Mouse (Mus musculus) kidney, postnatal 0 days (tissue): ENCODE results near the gene Mybl2. TPM values are rescaled to one million over a fixed set of nuclear protein-coding genes. Genes with fewer than 3 reads are reported as not detected.

ENCODE experiments used
- ATAC-seq: fragments of 200-750 bp; cut with Nextera tagmentation; replicated peaks from 2 replicates; pipeline ENCODE4 v1.8.0; 2017; ENCODE audit warnings: low read depth, moderate number of reproducible peaks, moderate TSS enrichment, moderate library complexity; ENCODE audit not compliant: low FRiP score
- DNase-seq: peaks from one replicate; pipeline ENCODE4 v3.0.0-alpha.2; 2016; ENCODE audit warnings: low spot score
- H3K27ac ChIP-seq: fragments of 300-500 bp; sonication (generic); 2 replicates; pipeline ENCODE4 v1.5.1; 2014; ENCODE audit warnings: mild to moderate bottlenecking
- H3K27me3 ChIP-seq: fragments of 300-500 bp; sonication (generic); 2 replicates; pipeline ENCODE4 v1.6.1; 2014; ENCODE audit warnings: low read length, mixed read lengths; ENCODE audit not compliant: insufficient read depth
- H3K36me3 ChIP-seq: fragments of 300-500 bp; sonication (generic); 2 replicates; pipeline ENCODE4 v1.6.1; 2014; ENCODE audit warnings: low read length, mixed read lengths; ENCODE audit not compliant: insufficient read depth
- H3K4me1 ChIP-seq: fragments of 300-500 bp; sonication (generic); replicated peaks from 2 replicates; pipeline ENCODE4 v1.6.1; 2014; ENCODE audit warnings: antibody characterized with exemption, low read length, mixed read lengths; ENCODE audit not compliant: insufficient read depth
- H3K4me2 ChIP-seq: fragments of 300-500 bp; sonication (generic); 2 replicates; pipeline ENCODE4 v1.6.1; 2014; ENCODE audit warnings: mild to moderate bottlenecking, low read length, moderate library complexity, mixed read lengths
- H3K4me3 ChIP-seq: fragments of 300-500 bp; sonication (generic); replicated peaks from 2 replicates; pipeline ENCODE4 v1.5.1; 2014; ENCODE audit warnings: low read depth, low read length
- H3K9ac ChIP-seq: fragments of 300-500 bp; sonication (generic); 2 replicates; pipeline ENCODE4 v1.6.1; 2014; ENCODE audit warnings: low read depth, low read length
- H3K9me3 ChIP-seq: fragments of 300-500 bp; sonication (generic); replicated peaks from 2 replicates; pipeline ENCODE4 v1.6.1; 2016; ENCODE audit warnings: low read length, inconsistent platforms, mixed read lengths
- CTCF ChIP-seq: IDR thresholded peaks from 2 replicates; pipeline ENCODE4 v1.5.1; 2016; ENCODE audit warnings: antibody characterized with exemption, low read depth, mild to moderate bottlenecking, moderate library complexity
- WGBS: fragments of 180-500 bp; shearing (Covaris S2); extraction: QIAGEN DNeasy Blood & Tissue Kit; methylation state at CpG from one replicate; pipeline ENCODE4 v1.1.7; 2014; 5-methylcytosine and 5-hydroxymethylcytosine counted together
- polyA plus RNA-seq: library from polyadenylated mRNA; unstranded; fragments of >200 nt; fragmentation: Nextera tagmentation; extraction: Ambion mirVana; gene quantifications from 2 replicates; pipeline ENCODE4 v1.2.1, GENCODE M21; 2015

Mybl2 gene
- polyA plus RNA-seq, 1 experiment from 2014 or later, result 8.0 TPM

DNA sequence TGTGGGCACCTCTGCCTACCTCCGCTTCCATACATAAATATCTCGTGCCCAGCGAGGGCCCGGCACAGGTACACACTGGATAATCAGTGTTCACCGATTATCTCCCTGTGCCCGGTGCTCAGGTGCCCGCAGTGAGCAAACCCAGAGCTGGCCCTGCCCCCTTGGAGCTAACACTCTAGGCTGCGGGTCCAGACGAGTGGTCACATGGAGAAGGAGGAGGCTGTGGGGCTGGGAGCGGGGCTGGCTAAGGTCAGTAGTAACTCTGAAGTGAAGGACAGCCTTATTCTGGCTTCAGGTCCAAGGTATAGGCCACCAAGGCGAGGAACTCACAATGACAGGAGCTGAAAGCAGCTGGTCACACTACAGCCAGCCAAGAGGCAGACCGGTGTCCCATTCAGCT, 20.3 kb downstream of the Mybl2 start:
- 90% methylated on average over 12 of the region's 12 CpGs for WGBS
- ATAC-seq, result 0 out of 2 replicates have a peak, but pooled peaks have one; percentile 43
- Histone ChIP-seq H3K9me3 (no peaks in the 10 kb centered on the region), H3K4me2 (no peak overlapping the region), H3K27me3 (no peaks in the 10 kb centered on the region), H3K9ac (no peak overlapping the region), H3K27ac (no peak overlapping the region), H3K4me3 (no peak overlapping the region), H3K36me3 (no peaks in the 10 kb centered on the region), H3K4me1 (no peaks in the 10 kb centered on the region)
- no peak for DNase-seq
- TF ChIP-seq CTCF, result no peak

DNA sequence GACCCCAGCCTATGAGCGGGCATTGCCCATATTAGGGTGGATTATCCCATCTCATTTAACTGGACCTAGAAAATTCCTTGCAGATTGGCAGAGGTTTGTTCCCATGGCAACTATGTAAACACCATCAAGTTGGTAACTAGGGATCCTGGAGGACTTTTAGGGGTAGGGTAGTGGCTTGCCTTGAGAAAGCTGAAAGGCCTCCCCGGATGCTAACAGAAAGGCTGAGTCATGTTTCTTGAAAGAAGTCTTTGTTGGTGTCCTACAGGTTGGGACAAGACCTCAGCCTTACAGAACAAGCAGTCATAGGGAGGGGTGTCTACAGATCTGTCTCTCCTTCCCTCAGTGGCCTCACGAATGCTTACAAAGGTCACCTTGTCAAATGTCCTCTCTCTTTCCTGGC, 20.7 kb downstream of the Mybl2 start:
- ATAC-seq, result no peak
- H3K27me3 ChIP-seq, result no peaks in the 10 kb centered on the region
- H3K4me1 ChIP-seq, result no peaks in the 10 kb centered on the region
- H3K4me2 ChIP-seq, result no peak overlapping the region
- TF ChIP-seq CTCF, result no peak
- H3K9me3 ChIP-seq, result no peaks in the 10 kb centered on the region
- H3K9ac ChIP-seq, result no peak overlapping the region
- H3K4me3 ChIP-seq, result no peak overlapping the region
- WGBS, result 90% methylated on average over 3 of the region's 3 CpGs
- H3K36me3 ChIP-seq, result no peaks in the 10 kb centered on the region
- DNase-seq, result no peak
- H3K27ac ChIP-seq, result no peak overlapping the region

DNA sequence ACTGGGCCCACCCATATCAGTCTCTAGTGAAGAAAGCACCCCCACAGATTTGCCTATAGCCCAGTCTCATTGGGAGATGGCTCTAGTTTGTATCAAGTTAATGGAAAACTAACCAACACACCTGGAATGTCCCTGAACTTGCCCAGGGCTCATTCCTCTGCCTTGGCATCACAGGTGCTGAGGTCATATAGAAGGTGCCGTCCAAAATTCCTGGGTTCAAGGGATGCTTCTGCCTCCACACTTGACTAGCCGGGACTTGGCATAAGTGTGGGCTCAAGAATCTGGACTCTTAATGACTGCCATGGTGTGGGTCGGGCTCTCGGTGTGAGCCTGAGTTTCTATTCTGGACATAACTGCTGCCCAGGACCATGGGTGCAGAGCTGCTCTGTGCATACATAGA, 24.6 kb downstream of the Mybl2 start:
- 89% methylated on average over 4 of the region's 4 CpGs for WGBS
- H3K9me3 ChIP-seq, result no peaks in the 10 kb centered on the region
- no peak overlapping the region for H3K27ac ChIP-seq
- ATAC-seq, result no peak
- no peak overlapping the region for H3K9ac ChIP-seq
- H3K4me3 ChIP-seq, result no peak overlapping the region
- H3K27me3 ChIP-seq, result no peaks in the 10 kb centered on the region
- no peaks in the 10 kb centered on the region for H3K4me1 ChIP-seq
- DNase-seq, result no peak
- no peak for TF ChIP-seq CTCF
- H3K4me2 ChIP-seq, result no peak overlapping the region
- H3K36me3 ChIP-seq, result no peaks in the 10 kb centered on the region

DNA sequence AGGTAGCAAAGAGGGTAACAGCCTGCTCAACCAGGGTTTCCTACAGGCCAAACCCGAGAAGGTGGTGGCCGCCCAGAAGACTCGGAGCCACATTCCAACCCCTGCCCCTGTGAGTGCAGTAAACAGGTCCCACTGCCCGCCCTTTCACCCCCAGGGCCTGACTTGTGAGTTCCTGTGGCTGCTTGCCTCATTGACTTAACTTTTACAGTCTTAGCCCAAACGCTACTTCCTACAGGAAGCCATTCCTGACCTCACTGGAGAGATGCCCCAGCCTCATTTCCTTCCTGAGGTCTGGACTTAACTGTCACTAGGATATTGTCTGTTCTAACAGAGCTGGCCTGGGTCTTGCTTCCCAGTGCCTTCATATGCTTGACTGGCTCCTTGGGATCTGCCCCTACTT, 28.1 kb downstream of the Mybl2 start:
- H3K27me3 ChIP-seq, result no peaks in the 10 kb centered on the region
- DNase-seq (peak; percentile 54), ATAC-seq (peak; percentile 30; the same call in 1 of the 2 replicates)
- WGBS, result 44% methylated on average over 5 of the region's 5 CpGs
- H3K4me1 ChIP-seq, result no peaks in the 10 kb centered on the region
- TF ChIP-seq CTCF, result no peak
- no peak overlapping the region for H3K4me3 ChIP-seq
- H3K27ac ChIP-seq, result no peak overlapping the region
- H3K9ac ChIP-seq, result no peak overlapping the region
- H3K4me2 ChIP-seq, result no peak overlapping the region
- H3K36me3 ChIP-seq, result no peaks in the 10 kb centered on the region
- H3K9me3 ChIP-seq, result no peaks in the 10 kb centered on the region

DNA sequence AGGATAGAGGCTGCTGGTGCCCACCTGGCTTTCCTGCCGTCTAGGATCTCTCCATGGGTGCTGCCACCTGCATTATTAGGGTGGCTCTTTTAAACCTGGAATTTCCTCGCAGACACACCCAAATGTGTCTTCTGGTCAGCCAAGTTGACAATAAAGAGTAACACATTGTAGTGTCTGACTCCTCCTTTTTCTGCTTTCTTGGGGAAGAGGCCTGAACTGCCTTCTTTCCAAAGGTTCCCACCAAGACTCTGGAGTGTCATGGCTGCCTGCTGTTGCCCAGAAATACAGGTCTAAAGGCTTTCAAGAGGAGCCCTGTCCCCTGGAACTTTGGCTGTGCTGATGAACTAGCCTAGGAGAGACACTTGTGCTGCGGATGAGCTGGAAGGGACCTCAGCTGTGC, 30.0 kb downstream of the Mybl2 start:
- DNase-seq, result no peak
- ATAC-seq, result no peak
- Histone ChIP-seq H3K4me1 (no peaks in the 10 kb centered on the region), H3K27ac (no peak overlapping the region), H3K36me3 (no peaks in the 10 kb centered on the region), H3K4me2 (no peak overlapping the region), H3K9me3 (no peaks in the 10 kb centered on the region), H3K9ac (no peak overlapping the region), H3K27me3 (no peaks in the 10 kb centered on the region), H3K4me3 (no peak overlapping the region)
- no peak for TF ChIP-seq CTCF
- 90% methylated on average over 3 of the region's 3 CpGs for WGBS

DNA sequence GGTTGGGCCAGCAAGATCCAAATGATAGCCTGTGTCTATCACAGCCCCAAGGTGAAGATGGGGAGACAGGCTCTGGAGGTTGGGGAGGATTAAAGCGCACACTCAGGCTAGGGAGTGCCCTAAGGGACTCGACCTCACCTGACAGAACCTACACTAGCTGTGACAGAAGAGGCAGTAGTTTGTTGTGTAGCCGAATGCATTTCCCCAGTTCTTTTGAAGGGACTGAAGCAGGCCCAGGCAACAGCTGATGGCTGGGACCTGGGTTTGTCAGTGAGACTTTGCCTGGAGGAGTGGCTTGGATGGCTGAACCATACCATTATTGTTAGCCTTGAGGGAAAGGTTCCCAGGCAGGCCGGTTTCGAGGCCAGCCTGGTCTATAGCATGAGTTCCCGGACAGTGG, 30.6 kb downstream of the Mybl2 start:
- no peak overlapping the region for H3K4me2 ChIP-seq
- WGBS, result 86% methylated on average over 6 of the region's 6 CpGs
- no peak for TF ChIP-seq CTCF

DNA sequence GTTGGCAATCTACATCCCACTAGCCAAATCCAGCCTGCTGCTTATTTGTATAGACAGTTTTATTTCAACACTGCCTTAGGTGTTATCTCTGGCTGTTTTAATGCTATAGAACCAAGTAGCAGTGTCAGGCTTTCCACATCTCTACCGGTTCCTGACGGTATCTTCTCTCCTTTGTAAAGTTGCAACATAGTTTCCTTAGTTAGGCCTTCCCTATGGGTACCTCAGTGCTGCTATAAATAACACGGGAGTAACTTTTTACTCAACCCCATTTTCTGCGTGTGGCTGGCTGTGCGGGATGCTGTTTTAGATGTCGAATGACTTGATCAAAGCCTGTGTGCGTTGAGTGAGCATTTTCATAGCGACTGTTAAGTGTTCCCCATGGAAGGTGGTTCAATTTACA, 32.1 kb downstream of the Mybl2 start:
- DNase-seq (no peak), ATAC-seq (no peak)
- H3K4me3 ChIP-seq, result no peak overlapping the region
- TF ChIP-seq CTCF, result no peak
- no peak overlapping the region for H3K4me2 ChIP-seq
- no peaks in the 10 kb centered on the region for H3K27me3 ChIP-seq
- no peaks in the 10 kb centered on the region for H3K36me3 ChIP-seq
- no peak overlapping the region for H3K27ac ChIP-seq
- no peak overlapping the region for H3K9ac ChIP-seq
- no peaks in the 10 kb centered on the region for H3K9me3 ChIP-seq
- 71% methylated on average over 8 of the region's 8 CpGs for WGBS
- no peaks in the 10 kb centered on the region for H3K4me1 ChIP-seq

More for the DNA sequence above, 30.6 kb downstream of the Mybl2 start:
- H3K4me1 ChIP-seq, result no peaks in the 10 kb centered on the region
- no peaks in the 10 kb centered on the region for H3K36me3 ChIP-seq
- no peak overlapping the region for H3K4me3 ChIP-seq
- H3K27me3 ChIP-seq, result no peaks in the 10 kb centered on the region
- no peaks in the 10 kb centered on the region for H3K9me3 ChIP-seq
- DNase-seq (no peak), ATAC-seq (no peak)
- no peak overlapping the region for H3K9ac ChIP-seq
- no peak overlapping the region for H3K27ac ChIP-seq
